Mouse (Mus musculus) T-cell, adult 2 months (primary cell): ENCODE measurements around the gene Hddc3.
"Not testable (repeated sequence)": the region's sequence is repeated elsewhere in the genome, so short reads cannot be mapped to it uniquely, and the experiment has no call there.

Experiments used
- DNase-seq: peaks from one replicate; pipeline ENCODE4 v3.0.0; 2022; ENCODE audit warnings: low spot score

Hddc3 gene

GRCm38 (mm10) chr7:80369967-80370431 lies 27.1 kb downstream of the Hddc3 start:
- DNase-seq, result peak; percentile 22

DNA sequence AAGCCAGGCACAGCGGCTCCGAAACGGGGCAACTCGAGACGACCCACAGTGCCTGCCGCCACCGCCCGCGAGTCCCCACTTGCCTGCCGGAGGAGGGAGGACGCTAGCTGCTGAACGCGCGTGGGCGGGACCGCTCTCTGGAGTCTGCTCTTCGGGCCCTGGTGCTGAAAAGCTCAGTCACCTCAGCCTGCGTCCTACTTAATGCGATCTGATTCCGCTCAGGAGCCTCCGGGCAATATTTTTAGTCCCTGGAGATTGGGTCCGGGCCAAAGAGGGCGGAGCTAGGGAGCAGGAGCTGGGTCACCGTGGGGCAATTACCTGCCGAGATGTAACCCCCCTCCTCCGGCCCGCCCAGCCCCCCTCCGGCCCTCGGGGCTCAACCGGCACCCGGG lies 27.7 kb downstream of the Hddc3 start:
- peak; percentile 88 for DNase-seq

DNA sequence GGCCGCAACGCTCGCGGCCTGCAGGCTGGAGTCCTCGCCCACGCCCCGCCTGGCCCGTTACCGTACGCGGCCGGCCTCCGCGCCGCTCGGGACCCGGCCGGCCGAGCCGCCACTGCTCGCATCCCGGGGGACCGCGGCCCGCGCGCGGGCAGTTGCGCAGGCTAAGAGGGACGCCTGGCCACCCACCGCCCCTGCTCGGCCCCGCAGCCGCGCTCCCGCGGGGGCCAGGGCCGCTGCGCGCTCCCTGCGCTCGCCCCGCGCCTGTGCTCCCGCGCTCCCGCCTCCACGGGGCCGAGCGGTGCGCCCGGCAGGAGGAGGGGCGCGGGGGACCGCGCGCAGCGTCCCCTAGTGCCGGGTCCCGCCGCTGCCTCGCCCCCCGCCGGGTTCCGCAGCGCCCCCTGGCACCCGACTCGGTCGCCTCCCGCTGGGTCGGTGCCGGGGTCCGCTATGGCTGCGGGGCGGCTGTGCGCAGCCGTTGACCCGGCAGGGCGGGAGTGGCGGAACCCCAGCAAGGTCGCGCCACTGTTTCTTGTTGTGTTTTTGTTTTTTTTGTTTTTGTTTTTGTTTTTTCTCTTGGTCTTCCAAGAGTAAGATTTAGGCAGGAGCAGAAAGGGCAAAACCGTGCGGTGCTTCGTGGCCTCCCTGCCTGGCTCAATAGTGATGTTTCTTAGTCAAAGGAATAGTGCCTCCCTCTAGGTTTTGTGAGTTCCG lies 28.3 kb downstream of the Hddc3 start, which contains the start of gene Man2a2:
TSS of gene Man2a2 (minus strand) at position 335 of the 711 bp plus-strand sequence.
- peak; percentile 78 for DNase-seq

GRCm38 (mm10) chr7:80372166-80372565 lies 29.3 kb downstream of the Hddc3 start:
- DNase-seq, result no peak

DNA sequence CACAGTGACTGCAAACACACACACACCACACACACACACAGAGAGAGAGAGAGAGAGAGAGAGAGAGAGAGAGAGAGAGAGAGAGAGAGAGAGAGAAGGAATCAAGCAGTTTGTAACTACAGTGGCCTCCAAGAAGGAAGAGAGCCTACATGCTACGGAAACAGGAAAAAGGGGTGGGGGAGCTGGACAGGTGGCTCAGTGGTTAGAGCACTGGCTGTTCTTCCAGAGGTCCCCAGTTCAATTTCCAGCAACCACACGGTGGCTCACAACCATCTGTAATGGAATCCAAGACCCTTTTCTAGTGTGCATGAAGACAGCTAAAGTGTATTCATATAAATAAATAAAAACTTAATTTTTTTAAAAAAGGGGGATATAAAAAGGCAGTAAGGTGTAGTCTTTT lies 29.8 kb downstream of the Hddc3 start:
- DNase-seq, result no peak

DNA sequence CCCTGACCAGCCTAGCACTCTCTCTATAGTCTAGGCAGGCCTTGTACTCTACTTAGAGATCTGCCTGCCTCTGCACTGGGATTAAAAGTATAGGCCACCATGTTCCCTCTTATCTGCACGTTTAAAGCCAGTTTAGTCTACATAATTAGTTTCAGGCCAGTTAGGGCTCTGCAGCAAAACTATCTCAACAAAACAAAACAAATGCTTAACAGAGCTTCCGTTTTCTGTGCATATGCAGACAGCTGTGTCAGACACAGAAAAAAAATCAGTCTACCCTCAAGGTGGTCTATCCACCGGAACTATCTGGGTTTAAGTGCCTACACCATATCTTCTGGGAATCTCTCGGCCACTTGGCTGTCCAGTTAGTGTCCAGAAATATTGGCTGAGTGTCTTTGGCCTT lies 30.4 kb downstream of the Hddc3 start:
- no peak for DNase-seq

GRCm38 (mm10) chr7:80373850-80374249 lies 30.9 kb downstream of the Hddc3 start:
- DNase-seq, result no peak

DNA sequence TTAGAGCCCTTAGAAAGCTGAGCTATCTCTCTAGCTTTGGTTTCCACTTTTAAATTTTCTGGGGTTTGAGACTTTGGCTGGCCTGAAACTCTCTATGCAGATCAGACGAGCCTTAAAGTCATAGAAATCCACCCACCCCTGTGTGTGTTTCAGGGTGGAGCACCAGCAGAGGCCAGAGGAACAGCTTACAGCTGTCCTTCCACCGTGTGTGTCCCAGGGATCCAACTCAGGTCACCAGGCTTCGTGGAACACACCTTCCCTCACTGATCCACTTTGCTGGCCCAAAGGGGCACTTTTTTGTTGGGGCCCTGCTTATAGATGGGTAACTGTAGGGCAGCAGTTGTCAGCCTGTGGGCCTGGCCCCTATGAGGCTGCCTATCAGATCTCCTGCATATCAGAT lies 31.4 kb downstream of the Hddc3 start:
- no peak for DNase-seq

DNA sequence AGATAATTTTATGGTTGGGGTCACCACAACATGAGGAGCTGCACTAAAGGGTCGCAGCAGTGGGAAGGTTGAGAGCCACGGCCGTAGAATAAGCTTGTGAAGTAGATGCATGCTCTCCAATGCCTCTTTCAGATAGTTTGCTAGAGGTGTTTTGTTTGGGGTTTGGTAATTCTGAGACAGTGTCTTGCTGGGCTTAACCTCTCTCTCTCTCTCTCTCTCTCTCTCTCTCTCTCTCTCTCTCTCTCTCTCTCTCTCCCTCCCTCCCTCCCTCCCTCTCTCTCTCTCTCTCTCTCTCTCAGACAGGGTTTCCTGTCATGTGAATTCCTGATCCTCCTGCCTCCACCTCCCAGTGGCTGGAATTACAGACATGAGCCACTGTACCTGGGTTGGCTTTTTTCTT lies 31.8 kb downstream of the Hddc3 start:
- DNase-seq, result no peak

DNA sequence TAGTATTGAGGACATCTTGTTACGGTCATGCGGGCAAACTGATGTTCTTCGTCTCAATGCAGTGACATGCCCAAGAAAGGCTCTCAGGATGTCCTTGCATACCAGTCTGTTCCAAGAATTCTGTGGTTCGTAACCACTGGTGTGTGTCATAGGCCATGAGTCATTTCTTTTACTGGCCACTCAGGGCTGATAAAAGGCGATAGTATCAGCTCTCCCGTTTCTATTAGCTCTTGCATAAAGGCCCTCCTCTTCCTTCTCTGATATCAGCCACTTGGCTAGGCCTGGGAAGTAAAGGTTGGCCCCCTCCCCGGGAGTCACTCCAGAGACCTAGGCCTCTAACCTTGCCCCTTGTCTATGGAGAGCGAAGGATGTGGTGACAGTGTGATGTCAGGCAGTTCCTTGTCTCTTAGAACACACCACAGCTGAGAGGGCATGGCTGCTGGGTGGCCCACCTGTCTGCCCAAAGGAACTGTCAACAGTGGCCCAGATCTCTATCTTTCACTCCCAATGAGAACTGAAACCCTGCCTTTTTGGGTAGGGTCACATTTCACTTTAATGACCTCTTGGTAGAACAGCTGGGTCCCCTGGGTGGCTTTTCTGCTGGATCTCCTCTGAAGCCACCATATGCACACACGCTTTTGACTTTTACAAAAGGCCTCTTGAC lies 32.6 kb downstream of the Hddc3 start:
- no peak for DNase-seq

GRCm38 (mm10) chr7:80376192-80376591 lies 33.3 kb downstream of the Hddc3 start:
- DNase-seq, result no peak

- DNase-seq, result peak; percentile 68
These were observed 34.6 kb downstream of the Hddc3 start for GRCm38 (mm10) chr7:80377471-80377870.

GRCm38 (mm10) chr7:80379531-80379930 lies 36.6 kb downstream of the Hddc3 start:
- DNase-seq, result peak; percentile 38

GRCm38 (mm10) chr7:80382919-80383318 lies 40.0 kb downstream of the Hddc3 start:
- DNase-seq, result no peak

DNA sequence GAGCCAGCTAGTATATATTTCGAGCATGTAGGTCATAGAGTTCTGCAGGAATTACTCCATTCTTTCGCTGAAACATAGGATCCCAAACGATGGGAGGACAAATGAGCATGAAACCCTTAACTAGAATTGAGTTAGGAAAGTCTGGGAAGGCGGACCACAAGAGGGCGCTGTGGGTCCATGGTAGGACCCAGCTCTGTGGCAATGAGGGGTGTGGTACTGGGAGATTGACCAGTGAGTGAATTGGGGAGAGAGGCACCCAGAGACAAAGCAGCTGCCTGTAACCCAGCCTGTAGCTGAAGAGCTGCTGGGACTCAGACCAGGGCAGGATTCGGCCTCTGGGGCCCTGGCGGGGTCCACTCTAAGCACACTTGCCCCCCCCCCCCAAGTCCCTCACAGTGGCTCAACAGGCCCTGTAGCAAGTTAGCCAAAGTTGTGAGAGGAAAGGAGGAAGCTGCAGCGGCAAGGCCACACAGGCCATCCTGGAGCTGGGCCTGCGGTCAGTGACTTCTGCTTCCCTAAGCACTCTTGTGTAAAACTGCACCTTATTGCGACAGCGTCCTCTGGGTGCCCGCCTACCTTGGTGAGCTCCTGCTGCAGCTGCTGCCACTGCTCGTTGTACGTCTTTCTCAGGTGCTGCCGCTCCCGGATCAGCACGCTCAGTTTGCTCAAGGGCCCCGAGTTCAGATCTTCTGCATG lies 43.5 kb downstream of the Hddc3 start:
- DNase-seq, result peak; percentile 76

- no peak for DNase-seq
These were observed 44.2 kb downstream of the Hddc3 start for GRCm38 (mm10) chr7:80387033-80387632.

DNA sequence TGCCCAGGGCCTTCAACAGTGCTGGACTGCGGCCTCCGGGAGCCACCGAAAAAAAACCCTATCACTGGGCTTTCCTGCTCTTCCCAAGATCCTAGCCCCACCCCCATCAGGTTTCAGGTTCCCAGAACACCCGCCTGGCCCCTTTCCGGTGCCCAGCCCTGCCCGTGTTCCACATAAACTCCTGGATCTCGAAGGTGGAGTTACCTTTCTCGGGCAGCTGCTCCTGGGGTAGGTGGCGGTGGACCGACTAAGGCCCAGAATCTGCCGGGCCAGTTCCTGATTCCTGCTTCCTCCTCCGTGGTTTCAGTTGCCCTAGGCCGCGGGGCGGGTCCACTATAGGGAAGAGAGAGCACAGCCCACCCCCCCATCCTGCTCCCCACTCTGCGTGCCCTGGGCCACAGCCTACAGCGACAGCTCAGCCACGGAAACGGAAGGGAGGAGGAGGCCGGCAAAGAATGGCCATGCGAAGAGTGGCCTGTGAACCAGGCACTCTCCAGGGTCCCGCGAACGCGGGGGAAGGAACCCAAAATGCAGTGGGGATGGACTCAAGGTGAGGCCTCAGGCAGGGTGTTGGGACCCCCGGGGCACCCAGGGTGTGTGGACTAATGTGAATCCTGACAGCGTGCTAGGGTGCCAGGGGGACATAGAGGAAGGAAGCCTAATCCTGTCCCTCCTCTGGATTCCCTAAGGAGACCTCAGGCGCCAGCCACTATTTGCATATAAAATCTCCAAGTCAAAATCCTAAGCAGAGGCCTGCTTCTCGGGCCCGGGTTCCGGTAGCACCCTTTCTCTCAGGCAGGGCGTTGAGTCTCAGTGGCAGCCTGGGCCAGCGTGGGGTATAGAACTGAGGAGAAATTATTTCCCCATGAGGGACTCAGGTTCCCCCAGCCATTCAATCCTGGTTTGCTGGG lies 45.0 kb downstream of the Hddc3 start, which contains the start of gene Fes:
TSS of gene Fes (minus strand) at position 314 of the 911 bp plus-strand sequence.
- no peak for DNase-seq

DNA sequence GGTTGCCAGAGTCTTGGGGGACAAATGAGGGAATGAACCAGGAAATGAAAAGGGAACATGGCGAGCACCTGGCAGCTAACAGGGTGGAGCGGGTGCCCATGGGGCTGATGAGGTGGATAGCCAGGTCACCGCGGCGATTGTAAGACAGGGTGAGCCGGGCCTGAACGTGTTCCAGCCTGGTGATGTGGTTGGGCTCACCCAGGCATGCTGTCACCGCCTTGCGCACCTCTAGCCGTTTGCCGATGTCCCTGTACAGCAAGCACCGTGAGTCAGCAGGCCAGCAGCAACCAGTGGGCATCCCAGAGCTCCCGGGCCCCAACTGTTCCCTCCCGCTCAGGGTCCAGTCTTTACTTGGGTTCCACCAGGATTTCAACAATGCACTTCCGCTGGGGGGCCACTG lies 49.2 kb downstream of the Hddc3 start:
- DNase-seq, result no peak

DNA sequence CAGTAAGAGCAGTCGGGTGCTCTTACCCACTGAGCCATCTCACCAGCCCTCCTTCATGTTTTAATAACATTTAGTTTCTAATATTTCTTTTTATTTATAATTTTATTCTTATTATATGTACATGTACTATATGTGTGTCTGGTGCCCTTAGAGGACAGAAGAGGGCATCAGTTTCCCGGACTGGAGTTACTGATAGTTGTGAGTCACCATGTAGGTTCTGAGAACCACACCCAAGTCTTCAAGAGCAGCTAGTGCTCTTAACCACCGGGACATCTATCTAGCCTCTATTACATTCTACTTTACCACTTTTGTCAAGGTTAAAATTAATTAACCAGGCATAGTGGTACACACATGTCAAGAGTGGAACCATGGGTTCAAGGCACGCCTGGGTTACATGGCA lies 51.7 kb downstream of the Hddc3 start:
- no peak for DNase-seq

GRCm38 (mm10) chr7:80396427-80396826 lies 53.5 kb downstream of the Hddc3 start:
- DNase-seq, result not testable (repeated sequence)

DNA sequence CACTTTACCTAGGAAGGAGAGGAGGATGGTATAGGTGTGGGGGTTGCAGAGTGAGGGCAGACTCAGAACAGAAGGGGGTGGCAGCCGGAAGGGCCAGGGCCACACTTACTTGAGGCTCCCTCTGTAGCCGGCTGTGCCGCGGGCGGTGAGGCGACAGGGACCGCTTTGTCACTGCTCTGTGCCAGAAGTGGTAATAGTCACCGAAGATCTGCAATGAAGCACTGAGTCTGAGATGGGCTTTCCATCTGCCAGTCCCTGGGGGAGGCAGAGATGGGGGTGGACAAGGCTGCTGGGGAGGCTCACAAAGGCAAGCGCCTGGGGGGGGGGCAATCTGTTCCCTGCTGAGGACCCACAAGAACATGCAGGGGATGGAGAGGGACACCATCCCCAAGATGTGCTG lies 55.1 kb downstream of the Hddc3 start:
- DNase-seq, result no peak
